Mouse (Mus musculus) lung, postnatal 0 days (tissue): Measurements from ENCODE around the gene Phf1. TPM values are rescaled to one million over a fixed set of nuclear protein-coding genes. Genes with fewer than 3 reads are reported as not detected.
"Not testable (repeated sequence)": the region's sequence is repeated elsewhere in the genome, so short reads cannot be mapped to it uniquely, and the experiment has no call there.

Source experiments
- ATAC-seq: fragments of 200-750 bp; cut with Nextera tagmentation; 2 replicates; pipeline ENCODE4 v1.8.0; 2017; ENCODE audit warnings: moderate library complexity
- DNase-seq: peaks from one replicate; pipeline ENCODE4 v3.0.0-alpha.2; 2016; ENCODE audit warnings: low spot score
- H3K27ac ChIP-seq: fragments of 300-500 bp; sonication (generic); 2 replicates; pipeline ENCODE4 v1.5.1; 2014; ENCODE audit warnings: antibody characterized with exemption, mild to moderate bottlenecking, low read length, mixed read lengths
- H3K27me3 ChIP-seq: fragments of 300-500 bp; sonication (generic); replicated peaks from 2 replicates; pipeline ENCODE4 v1.6.1; 2014; ENCODE audit warnings: low read length, mixed read lengths; ENCODE audit not compliant: insufficient read depth
- H3K36me3 ChIP-seq: fragments of 300-500 bp; sonication (generic); 2 replicates; pipeline ENCODE4 v1.6.1; 2014; ENCODE audit warnings: low read length, mixed read lengths; ENCODE audit not compliant: insufficient read depth
- H3K4me1 ChIP-seq: fragments of 300-500 bp; sonication (generic); 2 replicates; pipeline ENCODE4 v1.6.1; 2014; ENCODE audit warnings: antibody characterized with exemption, low read depth, low read length, mixed read lengths; ENCODE audit not compliant: insufficient read depth
- H3K4me2 ChIP-seq: fragments of 300-500 bp; sonication (generic); replicated peaks from 2 replicates; pipeline ENCODE4 v1.6.1; 2014; ENCODE audit warnings: low read depth, mild to moderate bottlenecking, low read length, moderate library complexity, mixed read lengths
- H3K4me3 ChIP-seq: fragments of 300-500 bp; sonication (generic); 2 replicates; pipeline ENCODE4 v1.5.1; 2014; ENCODE audit warnings: low read depth, low read length
- H3K9ac ChIP-seq: fragments of 300-500 bp; sonication (generic); replicated peaks from 2 replicates; pipeline ENCODE4 v1.6.1; 2014; ENCODE audit warnings: low read depth, mild to moderate bottlenecking
- H3K9me3 ChIP-seq: fragments of 300-500 bp; sonication (generic); 2 replicates; pipeline ENCODE4 v1.6.1; 2016; ENCODE audit warnings: low read length, mixed read lengths
- CTCF ChIP-seq: IDR thresholded peaks from 2 replicates; pipeline ENCODE4 v1.5.1; 2016; ENCODE audit warnings: antibody characterized with exemption, mild to moderate bottlenecking
- EP300 ChIP-seq: IDR thresholded peaks from 2 replicates; pipeline ENCODE4 v1.6.1; 2016; ENCODE audit warnings: antibody characterized with exemption, mild to moderate bottlenecking, control low read depth
- WGBS: fragments of 180-500 bp; shearing (Covaris S2); extraction: QIAGEN DNeasy Blood & Tissue Kit; methylation state at CpG from one replicate; pipeline ENCODE4 v1.1.7; 2014; 5-methylcytosine and 5-hydroxymethylcytosine counted together
- polyA plus RNA-seq: library from polyadenylated mRNA; unstranded; fragments of >200 nt; fragmentation: Nextera tagmentation; extraction: Ambion mirVana; gene quantifications from 2 replicates; pipeline ENCODE4 v1.2.1, GENCODE M21; 2015

Gene Phf1
- polyA plus RNA-seq, 1 experiment from 2014 or later: 15.2 TPM

- Histone ChIP-seq H3K4me3 (peak overlapping the region; percentile 15; the same call in 1 of the 2 replicates), H3K4me2 (peak overlapping the region; percentile 46), H3K27ac (no peak overlapping the region), H3K36me3 (no peaks in the 10 kb centered on the region), H3K9ac (no peak overlapping the region), H3K9me3 (no peaks in the 10 kb centered on the region), H3K4me1 (no peaks in the 10 kb centered on the region), H3K27me3 (no peaks in the 10 kb centered on the region)
- ATAC-seq (no peak), DNase-seq (no peak)
- 36% methylated on average over 16 of the region's 16 CpGs for WGBS
- TF ChIP-seq CTCF: no peak
- no peak for TF ChIP-seq EP300
Measured at GRCm38 (mm10) chr17:26892635-26893375, 40.0 kb upstream of the Phf1 start.

GRCm38 (mm10) chr17:26893492-26893891 is 39.4 kb upstream of the Phf1 start:
- H3K4me3 ChIP-seq: no peak overlapping the region
- ATAC-seq: no peak
- DNase-seq: no peak
- 55% methylated on average over 6 of the region's 6 CpGs for WGBS
- no peak overlapping the region for H3K4me2 ChIP-seq
- no peaks in the 10 kb centered on the region for H3K36me3 ChIP-seq
- TF ChIP-seq CTCF (no peak), EP300 (no peak)
- H3K27ac ChIP-seq: no peak overlapping the region
- H3K27me3 ChIP-seq: no peaks in the 10 kb centered on the region
- H3K9ac ChIP-seq: no peak overlapping the region
- H3K4me1 ChIP-seq: no peaks in the 10 kb centered on the region
- H3K9me3 ChIP-seq: no peaks in the 10 kb centered on the region

GRCm38 (mm10) chr17:26894342-26894741 is 38.5 kb upstream of the Phf1 start:
- Histone ChIP-seq H3K27ac (no peak overlapping the region), H3K36me3 (no peaks in the 10 kb centered on the region)
- DNase-seq: no peak

DNA sequence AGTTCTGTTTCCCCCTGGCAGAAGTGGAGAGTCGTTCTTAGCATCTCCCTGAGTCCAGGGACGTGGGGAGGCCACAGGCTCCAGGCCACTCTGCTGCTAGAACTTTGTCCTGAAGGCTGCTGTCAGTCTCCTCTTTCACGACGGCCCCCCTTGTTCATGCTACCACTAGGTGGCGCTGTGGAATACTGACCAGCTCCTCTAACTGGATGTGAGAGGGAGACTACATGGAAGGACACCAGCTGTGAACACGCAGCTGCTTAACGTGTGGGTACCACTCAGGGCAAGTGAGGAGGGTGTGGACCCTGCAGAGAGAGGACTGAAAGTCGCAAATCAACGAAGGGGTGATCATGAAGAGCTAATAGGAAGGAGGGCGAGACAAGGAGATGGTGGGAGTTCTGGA is 37.3 kb upstream of the Phf1 start:
- H3K27ac ChIP-seq: no peak overlapping the region
- no peak overlapping the region for H3K9ac ChIP-seq
- H3K27me3 ChIP-seq: no peaks in the 10 kb centered on the region
- H3K4me1 ChIP-seq: no peaks in the 10 kb centered on the region
- TF ChIP-seq EP300 (no peak), CTCF (peak; percentile 97)
- H3K4me2 ChIP-seq: no peak overlapping the region
- no peak overlapping the region for H3K4me3 ChIP-seq
- WGBS: 13% methylated on average over 10 of the region's 10 CpGs
- H3K36me3 ChIP-seq: no peaks in the 10 kb centered on the region
- H3K9me3 ChIP-seq: no peaks in the 10 kb centered on the region
- DNase-seq: peak; percentile 75
- peak; percentile 53 for ATAC-seq

More at GRCm38 (mm10) chr17:26894342-26894741, 38.5 kb upstream of the Phf1 start:
- peak; percentile 47 for ATAC-seq
- no peaks in the 10 kb centered on the region for H3K27me3 ChIP-seq
- TF ChIP-seq EP300 (no peak), CTCF (no peak)
- H3K4me3 ChIP-seq: no peak overlapping the region
- H3K4me2 ChIP-seq: no peak overlapping the region
- H3K4me1 ChIP-seq: no peaks in the 10 kb centered on the region
- 76% methylated on average over 6 of the region's 6 CpGs for WGBS
- no peaks in the 10 kb centered on the region for H3K9me3 ChIP-seq
- H3K9ac ChIP-seq: no peak overlapping the region

DNA sequence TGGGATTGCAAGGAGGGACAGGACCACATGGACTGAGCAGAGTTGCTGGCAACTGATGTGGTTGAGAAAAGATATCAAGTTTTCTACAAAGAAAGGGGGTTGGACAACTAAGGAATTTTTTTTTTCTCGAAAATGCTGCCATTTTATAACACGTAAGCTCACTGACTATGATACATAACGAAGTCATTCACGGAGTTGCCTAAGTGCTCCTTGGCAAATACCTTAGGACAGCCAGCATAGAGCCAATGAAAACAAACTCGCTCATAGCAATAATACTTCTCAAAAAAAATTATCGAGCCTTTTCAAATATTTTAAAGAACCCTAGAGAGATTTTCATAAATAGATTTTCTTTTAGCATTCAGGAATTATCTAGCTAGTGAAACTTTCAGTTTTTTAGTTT is 31.9 kb upstream of the Phf1 start:
- Histone ChIP-seq H3K4me3 (no peak overlapping the region), H3K4me2 (no peak overlapping the region), H3K27ac (no peak overlapping the region), H3K36me3 (no peaks in the 10 kb centered on the region), H3K4me1 (no peaks in the 10 kb centered on the region), H3K27me3 (no peaks in the 10 kb centered on the region), H3K9me3 (no peaks in the 10 kb centered on the region), H3K9ac (no peak overlapping the region)
- no peak for ATAC-seq
- WGBS: 70% methylated on average over 6 of the region's 6 CpGs
- no peak for DNase-seq
- TF ChIP-seq CTCF (no peak), EP300 (no peak)

DNA sequence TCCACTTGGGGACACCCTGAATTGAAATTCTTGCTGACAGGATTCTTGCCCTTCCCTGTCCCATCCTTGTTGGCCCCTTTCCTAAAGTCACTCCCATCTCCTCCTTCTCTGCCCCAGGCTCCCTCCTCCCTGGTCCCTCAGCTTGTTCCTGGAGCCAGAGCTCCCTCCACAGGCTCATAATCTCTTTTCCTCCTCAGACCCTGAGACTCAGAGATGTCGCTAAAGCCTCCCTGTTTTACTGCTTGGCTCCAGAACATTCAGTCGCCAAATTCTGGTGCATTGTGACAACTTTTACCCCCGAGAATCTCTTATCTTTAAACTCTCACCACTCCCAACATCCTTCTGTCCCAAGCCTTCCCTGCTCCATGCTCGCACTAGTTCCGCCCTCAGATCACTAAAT is 28.5 kb upstream of the Phf1 start:
- no peaks in the 10 kb centered on the region for H3K36me3 ChIP-seq
- H3K4me3 ChIP-seq: no peak overlapping the region
- no peaks in the 10 kb centered on the region for H3K4me1 ChIP-seq
- H3K9me3 ChIP-seq: no peaks in the 10 kb centered on the region
- TF ChIP-seq EP300 (no peak), CTCF (peak; percentile 11)
- no peak overlapping the region for H3K4me2 ChIP-seq
- no peaks in the 10 kb centered on the region for H3K27me3 ChIP-seq
- ATAC-seq (no peak), DNase-seq (no peak)
- H3K27ac ChIP-seq: no peak overlapping the region
- H3K9ac ChIP-seq: no peak overlapping the region
- 50% methylated on average over 5 of the region's 5 CpGs for WGBS

DNA sequence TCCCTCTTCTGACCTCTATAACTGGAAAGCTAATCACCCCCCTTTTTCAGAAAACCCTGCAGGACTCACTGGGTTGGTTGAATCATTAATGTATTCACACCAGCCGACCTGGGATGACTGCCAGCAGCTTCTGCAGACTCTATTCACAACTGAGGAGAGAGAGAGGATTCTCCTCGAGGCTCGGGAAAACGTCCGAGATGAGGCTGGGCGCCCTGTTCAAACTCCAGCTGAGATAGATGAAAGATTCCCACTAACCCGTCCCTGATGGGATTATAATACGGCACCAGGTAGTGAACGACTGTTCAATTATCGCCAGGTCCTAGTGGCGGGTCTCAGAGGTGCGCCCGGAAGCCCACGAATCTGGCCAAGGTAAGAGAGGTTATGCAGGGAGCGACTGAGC is 25.3 kb upstream of the Phf1 start:
- H3K4me3 ChIP-seq, H3K4me1 ChIP-seq, H3K9me3 ChIP-seq, H3K27ac ChIP-seq, H3K9ac ChIP-seq, H3K4me2 ChIP-seq, H3K36me3 ChIP-seq, DNase-seq, H3K27me3 ChIP-seq, ATAC-seq: not testable (repeated sequence)
- 87% methylated on average over 14 of the region's 15 CpGs for WGBS
